Mouse (Mus musculus) stomach, postnatal 0 days (tissue): ENCODE measurements around the gene Prkag2.

Source experiments
- CTCF ChIP-seq: IDR thresholded peaks from 2 replicates; pipeline ENCODE4 v1.5.1; 2016; ENCODE audit warnings: antibody characterized with exemption, low read depth, mild to moderate bottlenecking, moderate library complexity
- EP300 ChIP-seq: optimal IDR thresholded peaks from 2 replicates; pipeline ENCODE3; 2016; ENCODE audit warnings: antibody characterized with exemption

DNA sequence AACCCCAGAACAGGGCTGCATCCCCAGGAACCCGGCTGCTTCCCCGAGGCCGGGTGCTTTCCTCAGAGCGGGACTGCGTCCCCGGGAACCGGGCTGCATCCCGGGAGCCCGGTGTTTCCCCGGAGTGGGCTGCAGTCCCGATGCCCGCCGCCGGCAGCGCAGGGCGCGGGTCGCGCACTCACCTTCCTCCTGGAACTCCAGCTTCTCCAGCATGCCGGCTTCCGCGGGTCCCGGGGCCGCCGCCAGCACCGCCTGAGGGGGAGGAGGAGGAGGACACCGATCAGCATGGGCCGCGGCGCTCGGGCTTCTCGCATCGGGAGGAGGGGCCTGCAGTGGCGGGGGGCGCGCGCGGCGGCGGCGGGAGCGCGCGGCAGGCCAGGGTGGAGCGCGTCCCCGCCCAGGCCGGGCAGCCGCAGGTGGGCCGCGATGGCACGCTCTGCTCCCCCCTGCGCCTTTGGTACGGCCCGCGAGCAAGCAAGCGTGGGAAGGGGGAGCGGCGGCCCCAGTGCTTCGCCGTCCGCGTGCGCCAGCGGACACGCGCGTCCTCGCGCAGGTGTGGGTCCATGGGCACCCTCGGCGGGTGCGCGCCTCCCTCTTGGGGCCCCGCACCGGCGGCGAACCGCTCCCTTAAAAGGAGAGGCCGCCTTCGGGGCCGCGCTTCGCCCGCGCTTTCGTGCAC is 192.2 kb downstream of the Prkag2 start:
- TF ChIP-seq EP300 = no peak
- peak; percentile 63 for TF ChIP-seq CTCF
